11 mouse cellular contexts compared by ENCODE assay signal in genomic region chr12:3917668-3918341, GRCm38 (mm10). TPM values are rescaled to one million over a fixed set of nuclear protein-coding genes. Genes with fewer than 3 reads are reported as not detected.
DNase-seq lines count a peak whose midpoint lies in the region; ATAC-seq and TF ChIP-seq lines count a peak whose summit lies in the region.
"Had no signal": no experiment of that assay in that cellular context is flagged by ENCODE, and none has a peak within 500 bp of the region (broad histone marks: within the 10 kb centered on the region; RNA-seq: fewer than 3 reads in every experiment).

No protein-coding gene starts in this region.

- peak; percentile 26 for DNase-seq in embryo, embryonic 11 days
- no peak for DNase-seq in embryo, embryonic 10 days (ENCODE audit: low spot score)
- no peak for DNase-seq in lung, embryonic 14.5 days
- no peak for DNase-seq in lung, postnatal 14 days
- no peak for DNase-seq in thymus, postnatal 36 days
- no peak for DNase-seq in testis, postnatal 10 days (ENCODE audit: low spot score)
- DNase-seq: kidney, adult 8-10 months had no signal

- no peaks in the 10 kb centered on the region for H3K27me3 ChIP-seq in lung, embryonic 14.5 days (ENCODE audit: insufficient read depth, low read length)
- H3K27me3 ChIP-seq in hindbrain, embryonic 15.5 days = no peaks in the 10 kb centered on the region
- peaks cover 7% of the 10 kb centered on the region for H3K27me3 ChIP-seq in myocyte (ENCODE audit: control insufficient read depth, insufficient read depth, insufficient read length)

- no peak overlapping the region for H3K9ac ChIP-seq in lung, embryonic 14.5 days
- no peak overlapping the region for H3K9ac ChIP-seq in hindbrain, embryonic 15.5 days

- H3K4me2 ChIP-seq in lung, embryonic 14.5 days = no peak overlapping the region
- peak overlapping the region; percentile 4; the same call in 1 of the 2 replicates for H3K4me2 ChIP-seq in hindbrain, embryonic 15.5 days
- no peak overlapping the region for H3K4me2 ChIP-seq in myocyte (ENCODE audit: low read depth)

- H3K79me2 ChIP-seq in myocyte (ENCODE audit: control insufficient read depth, insufficient read depth) = no peaks in the 10 kb centered on the region

- TF ChIP-seq POLR2A in myocyte (IDR thresholded peaks at IDR 0.05; ENCODE audit: insufficient read length, low read depth) = no peak

- no peak overlapping the region for H3K27ac ChIP-seq in lung, embryonic 14.5 days (ENCODE audit: low read depth)
- H3K27ac ChIP-seq in hindbrain, embryonic 15.5 days (replicated peaks) = no peak overlapping the region

- H3K9me3 ChIP-seq in lung, embryonic 14.5 days (ENCODE audit: low read depth, low read length) = no peaks in the 10 kb centered on the region
- no peaks in the 10 kb centered on the region for H3K9me3 ChIP-seq in hindbrain, embryonic 15.5 days

- peak; percentile 48 for ATAC-seq in lung, embryonic 14.5 days (ENCODE audit: insufficient read depth)
- ATAC-seq in hindbrain, embryonic 15.5 days (ENCODE audit: low FRiP score, low read depth) = peak; percentile 54
- ATAC-seq: Patski had no signal

- no peak for TF ChIP-seq CTCF in lung, embryonic 14.5 days (IDR thresholded peaks at IDR 0.05; ENCODE audit: low read depth)

- H3K4me3 ChIP-seq in lung, embryonic 14.5 days (ENCODE audit: low read depth, low read length) = no peak overlapping the region
- no peak overlapping the region for H3K4me3 ChIP-seq in hindbrain, embryonic 15.5 days
- no peak overlapping the region for H3K4me3 ChIP-seq in myocyte

- H3K4me1 ChIP-seq in lung, embryonic 14.5 days (ENCODE audit: insufficient read depth) = no peaks in the 10 kb centered on the region
- H3K4me1 ChIP-seq in hindbrain, embryonic 15.5 days (replicated peaks) = peaks cover 12% of the 10 kb centered on the region

- H3ac ChIP-seq in myocyte (ENCODE audit: control insufficient read depth, insufficient read length) = no peak overlapping the region

- 0 out of 2 replicates have a peak, but pooled peaks cover 16% of the 10 kb centered on the region for H3K36me3 ChIP-seq in lung, embryonic 14.5 days (ENCODE audit: insufficient read depth)
- peaks cover 8% of the 10 kb centered on the region; the same call in 1 of the 2 replicates for H3K36me3 ChIP-seq in hindbrain, embryonic 15.5 days
- H3K36me3 ChIP-seq in myocyte (ENCODE audit: control insufficient read depth, insufficient read depth) = no peaks in the 10 kb centered on the region

- WGBS in lung, embryonic 14.5 days = 19% methylated on average over 14 of the region's 14 CpGs
- WGBS in hindbrain, embryonic 15.5 days = 18% methylated on average over 14 of the region's 14 CpGs

TF ChIP-seq in myocyte, 11 proteins besides CTCF, POLR2A, EP300 and RAD21:
- no peak for TF ChIP-seq MAX (IDR thresholded peaks at IDR 0.05; ENCODE audit: low read depth)
- TF ChIP-seq CEBPB (IDR thresholded peaks at IDR 0.05; ENCODE audit: insufficient read depth, poor library complexity, severe bottlenecking) = no peak
- TF ChIP-seq MYOD1 (IDR thresholded peaks at IDR 0.05; ENCODE audit: control insufficient read depth in 1 of 3, insufficient read length in 2 of 3, low read depth in 2 of 3) = peak in 2 of 3 experiments; percentile 13 to 69
- peak; percentile 66 for TF ChIP-seq USF1 (IDR thresholded peaks at IDR 0.05; ENCODE audit: low read depth)
- peak in 1 of 3 experiments; percentile 66 for TF ChIP-seq MYOG (IDR thresholded peaks at IDR 0.05; ENCODE audit: control insufficient read depth in 1 of 3, insufficient read depth in 1 of 3, insufficient read length in 2 of 3, low read depth in 2 of 3)

RNA-seq across cellular contexts. Expression of gene Pomc, which starts 36.9 kb away (rescaled TPM):
- polyA plus RNA-seq in lung, embryonic 14.5 days (2014; fragmentation: Nextera tagmentation; extraction: Ambion mirVana) = 1.6 and 2.5 TPM in 2 replicates
- 3.4 and 4.0 TPM in 2 replicates for polyA plus RNA-seq in hindbrain, embryonic 15.5 days (2015; fragmentation: Nextera tagmentation; extraction: Ambion mirVana)
- polyA plus RNA-seq in myocyte (2012; fragmentation: generic; extraction: Trizol) = not detected
- polyA plus RNA-seq: liver, adult 2 months; Patski had no signal
